Mouse (Mus musculus) gastrocnemius, postnatal 4 days (tissue): Measurements from ENCODE around the gene Ube2k. TPM values are rescaled to one million over a fixed set of nuclear protein-coding genes. Genes with fewer than 3 reads are reported as not detected.
A peak's percentile ranks its signal among the peaks of the same experiment; 100 is the strongest.

ENCODE experiments used
- DNase-seq, 2 experiments: peaks; one replicate each; pipeline ENCODE4 v3.0.0; 2021 to 2022; ENCODE audit warnings: low spot score in 2 of 2, mixed read lengths in 2 of 2
- total RNA-seq, 2 experiments: library from RNA; stranded (reverse); gene quantifications; 2 replicates each; pipeline ENCODE4 v1.2.3; 2021

Gene Ube2k
- total RNA-seq, 2 experiments from 2014 or later: 77.9 to 88.6 TPM

DNA sequence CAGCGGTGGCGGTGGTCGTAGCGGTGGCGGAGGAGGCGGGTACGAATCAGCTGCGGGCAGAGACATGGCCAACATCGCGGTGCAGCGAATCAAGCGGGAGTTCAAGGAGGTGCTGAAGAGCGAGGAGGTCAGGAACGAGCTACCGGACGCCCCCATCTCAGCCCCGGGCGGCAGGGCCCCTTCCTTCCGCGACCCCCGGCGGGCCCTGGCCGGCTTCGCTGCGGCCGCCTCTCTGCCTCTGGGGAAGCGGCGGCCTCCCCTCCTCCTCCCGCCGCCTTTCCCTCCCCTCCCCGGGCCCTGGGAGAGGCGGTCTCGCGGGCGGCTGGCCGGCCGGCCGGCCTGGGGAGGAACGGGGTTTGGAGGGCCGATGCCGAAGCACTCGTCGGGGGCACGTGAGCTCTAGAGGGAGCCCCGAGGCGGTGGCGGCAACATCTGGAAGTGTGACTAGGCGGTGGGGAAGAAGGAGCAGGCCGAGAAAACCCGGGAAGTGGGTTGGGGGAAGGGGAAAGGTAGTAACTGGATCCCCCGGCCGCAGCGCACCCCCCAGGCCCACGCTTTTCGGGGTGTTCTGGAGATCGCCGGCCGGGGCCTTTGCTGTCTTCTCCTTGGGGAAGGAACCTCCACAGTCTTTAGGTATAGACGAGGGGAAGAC, 513 bp downstream of the Ube2k start:
- peak; percentile 41 to 62 for DNase-seq

- no peak for DNase-seq
Measured at GRCm38 (mm10) chr5:65538121-65538520, 1.1 kb downstream of the Ube2k start.

DNA sequence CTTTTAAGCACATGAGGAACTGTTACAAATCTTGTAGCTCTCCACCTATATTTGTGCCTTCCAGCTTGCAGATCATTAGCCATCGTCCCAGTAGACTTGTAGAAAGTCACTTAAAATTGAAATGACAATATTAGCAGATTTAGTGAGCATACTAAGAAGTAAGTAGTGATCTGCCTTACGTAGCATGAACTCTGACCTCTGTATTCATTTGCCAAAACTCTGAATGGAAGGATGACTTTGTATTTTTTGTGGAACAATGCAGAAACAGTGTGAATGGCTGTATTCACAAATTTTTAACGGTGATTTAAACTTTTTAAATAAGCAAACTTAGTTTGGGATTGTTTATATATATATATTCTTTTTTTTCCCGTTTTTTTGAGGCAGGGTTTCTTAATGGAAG, 1.8 kb downstream of the Ube2k start:
- DNase-seq: no peak

- DNase-seq: no peak
Measured at GRCm38 (mm10) chr5:65539786-65540185, 2.8 kb downstream of the Ube2k start.

DNA sequence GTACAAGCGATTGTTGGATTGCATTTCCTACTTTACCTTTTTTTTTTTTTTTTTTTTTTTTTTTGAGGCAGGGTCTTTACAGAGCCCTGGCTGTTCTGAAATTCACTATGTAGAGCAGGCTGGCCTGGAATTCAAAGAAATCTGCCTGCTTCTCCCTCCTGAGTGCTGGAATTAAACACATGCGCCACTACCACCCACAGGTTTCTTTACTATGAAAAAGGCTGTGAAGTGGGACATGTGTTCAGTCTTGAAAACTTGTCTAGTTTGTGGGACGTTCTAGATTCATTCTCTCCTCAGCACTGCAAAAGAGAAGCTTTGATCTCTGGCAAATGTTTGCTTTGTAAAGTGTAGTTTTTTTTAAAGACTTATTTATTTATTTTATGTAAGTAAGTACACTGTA, 4.9 kb downstream of the Ube2k start:
- no peak for DNase-seq

GRCm38 (mm10) chr5:65543491-65543890, 6.5 kb downstream of the Ube2k start:
- DNase-seq: no peak

DNA sequence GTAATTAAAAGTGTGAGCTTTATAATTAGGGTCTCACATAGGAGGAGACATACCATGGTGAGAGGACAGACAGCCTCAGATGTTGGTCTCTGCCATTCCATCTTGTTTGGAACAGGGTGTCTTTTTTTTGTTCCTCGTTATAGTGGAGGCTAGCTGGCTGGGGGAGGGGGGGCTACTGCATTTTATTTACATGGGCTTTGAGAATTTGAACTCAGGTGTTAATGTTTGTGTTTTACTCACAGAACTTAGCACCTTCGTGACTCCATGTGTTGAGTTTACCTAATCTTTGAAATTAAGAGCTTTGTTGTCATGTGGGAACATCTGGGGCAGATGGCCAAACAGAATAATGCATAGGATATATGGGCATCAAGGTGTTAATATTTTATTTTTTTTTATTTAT, 7.6 kb downstream of the Ube2k start:
- DNase-seq: no peak

DNA sequence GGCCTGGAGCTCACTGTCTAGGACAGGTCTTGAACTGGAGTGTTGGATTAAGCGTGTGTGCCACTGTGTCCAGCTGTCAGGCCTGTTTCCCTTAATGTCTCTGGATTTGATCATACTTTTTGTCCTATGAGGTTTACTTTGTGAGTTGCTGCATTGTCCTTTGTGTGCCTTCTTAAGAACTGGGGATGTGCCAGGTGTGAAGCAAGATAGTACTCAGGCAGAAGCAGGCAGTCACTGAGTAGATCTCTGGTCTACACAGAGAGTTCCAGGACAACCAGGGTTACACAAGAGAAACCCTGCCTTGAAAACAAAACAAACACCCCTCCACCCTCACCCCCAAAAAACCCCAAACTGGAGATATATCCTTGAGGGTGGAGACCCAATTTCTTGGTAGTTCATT, 12.6 kb downstream of the Ube2k start:
- DNase-seq: no peak

- DNase-seq: no peak
Measured at GRCm38 (mm10) chr5:65557109-65557508, 20.1 kb downstream of the Ube2k start.

- no peak for DNase-seq
Measured at GRCm38 (mm10) chr5:65561125-65561893, 24.3 kb downstream of the Ube2k start.

- no peak for DNase-seq
Measured at GRCm38 (mm10) chr5:65565486-65565885, 28.5 kb downstream of the Ube2k start.

DNA sequence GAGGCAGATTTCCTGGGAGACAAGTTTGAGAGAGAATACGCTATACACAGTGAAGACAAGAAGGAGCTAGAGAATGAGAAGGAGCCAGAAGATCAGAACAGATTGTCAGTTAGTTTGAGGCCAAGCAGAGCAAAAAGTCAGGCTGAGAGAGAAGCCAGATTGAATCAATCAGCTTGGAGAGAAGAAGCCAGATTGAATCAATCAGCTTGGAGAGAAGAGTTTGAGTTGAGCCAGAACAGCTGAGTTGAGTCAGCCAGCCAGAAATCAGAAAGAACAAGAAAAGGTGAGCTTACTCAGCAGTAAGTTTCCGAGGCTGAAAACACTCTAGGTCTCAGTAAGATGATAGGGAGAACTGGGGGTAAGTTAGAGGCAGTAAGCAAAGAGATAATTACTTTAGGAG, 37.8 kb downstream of the Ube2k start:
- no peak for DNase-seq

DNA sequence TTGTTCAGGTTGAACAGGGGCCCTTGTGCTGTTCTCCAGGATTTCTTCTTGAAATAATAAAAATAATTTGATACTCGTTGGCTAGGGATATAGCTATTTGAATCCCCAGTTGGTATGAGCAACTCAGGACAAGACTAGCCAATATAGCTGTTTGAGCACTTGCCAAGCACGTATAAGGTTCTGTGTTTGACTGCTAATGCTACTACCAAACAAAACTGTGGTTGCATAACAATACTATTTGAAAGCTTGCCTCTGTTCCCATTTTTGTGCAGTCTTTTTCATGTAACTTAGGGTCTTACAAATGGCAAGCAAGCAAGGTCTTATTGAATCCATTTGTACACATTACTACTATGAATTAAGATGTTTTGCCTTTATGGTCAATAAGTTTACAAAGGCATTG, 38.9 kb downstream of the Ube2k start:
- DNase-seq: no peak

DNA sequence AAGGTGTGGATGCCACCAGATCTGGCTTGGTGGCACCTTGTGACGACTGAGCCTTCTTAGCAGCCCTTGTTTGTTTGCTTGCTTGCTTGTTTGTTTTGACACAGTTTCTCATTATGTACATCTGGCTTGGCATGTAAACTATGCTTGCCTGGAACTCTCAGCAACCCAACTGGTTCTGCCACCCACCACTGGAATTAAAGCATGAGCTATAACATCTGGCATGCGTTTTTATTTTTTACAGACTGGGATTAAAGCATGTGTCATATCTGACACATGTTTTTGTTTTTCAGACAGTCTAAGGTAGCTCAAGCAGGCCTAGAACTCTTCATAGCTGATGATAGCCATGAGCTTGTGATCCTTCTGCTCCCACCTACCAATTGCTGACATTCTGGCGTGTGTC, 41.5 kb downstream of the Ube2k start:
- no peak for DNase-seq

DNA sequence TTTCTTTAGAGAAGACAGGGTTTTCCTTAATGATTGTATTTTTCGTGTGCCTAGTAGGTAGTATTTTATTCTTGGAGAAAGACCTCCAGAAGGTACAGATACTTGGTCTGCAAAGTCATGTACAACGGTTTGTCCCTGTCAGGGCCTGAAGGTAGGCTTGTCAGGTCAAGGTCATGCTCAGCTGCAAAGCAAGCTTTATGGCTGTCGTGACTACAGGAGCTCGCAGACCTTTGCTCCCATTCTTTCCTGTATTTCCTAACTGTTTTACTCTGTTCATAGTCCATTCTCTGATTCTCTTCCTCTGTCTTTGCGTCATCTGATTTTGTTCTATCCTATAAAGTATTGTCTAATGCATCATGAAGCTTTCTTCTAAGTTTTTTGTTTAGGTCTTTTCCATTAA, 49.3 kb downstream of the Ube2k start:
- DNase-seq: no peak

DNA sequence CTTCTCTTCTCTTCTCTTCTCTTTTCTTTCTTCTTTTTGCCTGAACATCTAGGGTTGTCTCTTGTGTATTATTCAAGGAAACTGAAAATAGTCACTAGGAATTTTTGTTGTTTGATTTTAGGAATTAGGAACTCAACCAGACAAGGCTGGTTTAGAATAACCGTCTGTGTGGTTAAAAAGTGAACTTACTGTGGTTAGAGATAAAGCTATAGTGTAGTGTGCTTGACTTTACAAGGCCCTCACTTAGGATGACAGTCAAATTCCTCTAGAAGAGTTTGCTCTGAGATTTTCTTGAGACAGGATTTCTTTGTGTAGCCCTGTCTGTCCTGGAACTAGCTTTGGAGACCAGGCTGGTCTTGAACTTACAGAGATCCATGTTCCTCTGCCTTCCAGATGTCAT, 53.2 kb downstream of the Ube2k start:
- no peak for DNase-seq

- no peak for DNase-seq
Measured at GRCm38 (mm10) chr5:65592421-65592820, 55.4 kb downstream of the Ube2k start.

DNA sequence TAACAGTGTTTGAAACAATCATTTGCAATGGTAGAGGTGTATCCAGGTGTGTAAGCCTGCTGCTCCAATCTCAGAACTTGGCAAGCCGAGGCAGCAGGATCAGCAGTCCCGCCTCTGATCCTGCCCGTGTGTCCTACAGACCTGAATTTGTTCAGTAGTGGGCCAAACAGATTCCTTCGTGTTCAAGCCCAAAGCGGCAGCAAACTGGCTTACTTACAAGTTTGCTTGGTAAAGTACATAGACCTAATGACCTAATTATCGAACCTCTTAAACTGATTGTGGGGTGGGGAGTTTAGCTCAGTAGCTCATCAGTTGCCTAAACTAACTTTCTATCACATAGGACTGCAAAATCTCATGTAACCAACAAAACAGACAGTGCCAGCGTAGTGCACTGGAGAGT, 62.6 kb downstream of the Ube2k start:
- no peak for DNase-seq

DNA sequence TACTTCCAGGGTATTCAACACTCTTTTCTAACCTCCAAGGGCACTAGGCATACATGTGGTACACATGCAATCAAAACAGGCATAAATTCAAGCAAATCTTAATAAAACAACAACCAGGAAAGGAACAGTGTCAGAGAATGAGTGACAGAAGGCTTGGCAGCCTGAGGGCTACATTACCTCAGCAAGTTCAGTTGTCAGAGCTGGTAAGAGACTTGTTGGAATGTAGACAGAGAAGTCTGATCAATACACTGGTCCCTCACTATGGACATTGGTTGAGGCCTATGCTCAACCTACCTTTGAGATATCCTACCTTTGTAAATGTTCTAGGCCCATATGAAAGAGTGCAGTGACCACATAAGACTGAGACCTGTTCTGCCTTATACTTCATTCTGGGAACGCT, 69.8 kb downstream of the Ube2k start:
- DNase-seq: no peak

DNA sequence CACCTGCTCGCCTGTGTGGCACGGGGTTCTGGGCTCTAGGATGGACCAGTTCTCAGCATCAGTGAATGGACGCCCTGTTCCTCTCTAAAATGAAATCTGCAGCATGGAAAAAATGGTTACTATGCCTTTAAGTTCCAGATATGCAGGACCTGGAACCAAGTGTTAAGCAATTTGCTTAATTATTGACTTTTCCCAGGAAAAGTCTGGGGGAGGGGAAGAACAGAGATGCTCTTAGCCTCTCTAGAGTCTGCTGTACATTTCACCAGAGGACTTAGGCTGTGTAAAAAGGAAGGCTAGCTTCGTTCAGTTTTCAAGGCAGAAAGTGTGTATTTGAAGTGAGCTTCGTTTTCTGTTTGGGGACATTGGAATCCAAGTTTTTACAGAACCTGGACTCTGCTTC, 72.7 kb downstream of the Ube2k start:
- no peak for DNase-seq

GRCm38 (mm10) chr5:65610541-65610940, 73.5 kb downstream of the Ube2k start:
- DNase-seq: no peak

- no peak for DNase-seq
Measured at GRCm38 (mm10) chr5:65613152-65613924, 76.3 kb downstream of the Ube2k start.
